Mouse (Mus musculus): ENCODE data around the gene Ago3. TPM values are rescaled to one million over a fixed set of nuclear protein-coding genes. Genes with fewer than 3 reads are reported as not detected.

Gene Ago3
- total RNA-seq, 2 experiments from 2014 or later, result 13.0 to 14.8 TPM

GRCm38 (mm10) chr4:126428682-126429346 is 542 bp downstream of the Ago3 start:
- intact Hi-C loops (cut with DNase I), result loop anchor here (2.0 to 5.0 kb wide), 2 partner anchors 40 to 107 kb away; partner anchors contain the start of genes Adprhl2 and Ago1
- DNase-seq, result no peak

GRCm38 (mm10) chr4:126423866-126424265 is 5.5 kb downstream of the Ago3 start:
- intact Hi-C loops (cut with DNase I), result no loop called here
- no peak for DNase-seq

GRCm38 (mm10) chr4:126415707-126416106 is 13.6 kb downstream of the Ago3 start:
- DNase-seq, result no peak
- intact Hi-C loops (cut with DNase I), result no loop called here

DNA sequence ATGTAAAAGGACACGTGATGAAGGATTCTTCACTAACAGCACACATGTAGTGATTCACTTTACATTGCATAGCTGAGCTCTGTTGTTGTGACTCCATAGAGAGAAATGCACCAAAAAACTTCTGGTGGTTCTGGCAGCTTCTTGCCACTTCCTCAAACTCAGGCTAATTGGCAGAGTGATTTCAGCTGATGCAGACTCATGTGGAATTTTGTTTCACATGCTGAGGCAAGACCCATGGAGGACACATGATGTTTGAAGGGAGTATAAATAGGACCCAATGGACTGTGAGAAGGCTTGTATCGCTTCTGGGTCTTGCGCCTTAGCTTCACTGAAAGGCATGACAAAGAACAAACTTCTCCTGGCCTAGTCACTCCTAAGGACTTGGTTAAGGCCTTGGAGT is 16.8 kb downstream of the Ago3 start:
- intact Hi-C loops (cut with DNase I), result no loop called here
- DNase-seq, result no peak

DNA sequence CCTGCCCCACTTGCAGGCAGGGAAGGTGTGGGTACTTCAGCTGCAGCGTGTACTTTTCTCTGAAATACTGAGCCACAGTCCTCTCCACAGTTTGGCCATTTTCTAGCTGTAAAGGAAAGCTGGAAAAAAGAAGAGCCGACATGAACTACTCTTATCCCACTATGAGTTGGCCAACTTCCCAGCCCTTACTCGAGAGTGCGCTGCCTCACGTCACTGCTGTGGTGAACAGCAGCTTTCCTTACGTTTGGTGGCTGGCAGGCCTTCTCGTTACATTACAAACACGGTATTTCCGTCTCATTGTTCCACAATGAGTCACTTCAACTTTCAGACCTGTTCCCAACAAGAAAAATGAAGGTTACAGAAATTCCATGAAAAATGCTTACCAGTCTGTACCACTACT is 57.9 kb downstream of the Ago3 start:
- intact Hi-C loops (cut with DNase I), result no loop called here
- DNase-seq, result peak; percentile 60 to 63

DNA sequence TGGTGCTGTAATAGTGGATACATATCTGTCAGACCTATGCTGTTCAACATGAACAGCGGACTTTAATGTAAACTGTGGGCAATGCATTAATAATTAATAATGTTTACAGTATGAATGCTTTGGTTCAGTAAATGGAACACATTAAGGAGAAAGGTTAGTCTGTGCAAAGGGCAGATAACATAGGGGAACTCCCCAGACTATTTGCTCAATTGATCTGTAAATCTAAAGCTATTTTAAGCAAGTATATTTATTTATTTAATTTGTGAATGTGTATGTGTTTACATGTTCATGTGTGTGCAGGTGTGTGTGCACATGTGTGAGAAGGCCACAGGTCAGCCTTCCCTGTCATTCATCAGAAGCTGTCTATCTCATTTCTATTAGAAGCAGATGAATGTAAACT is 69.3 kb downstream of the Ago3 start:
- DNase-seq, result no peak
- intact Hi-C loops (cut with DNase I), result no loop called here

DNA sequence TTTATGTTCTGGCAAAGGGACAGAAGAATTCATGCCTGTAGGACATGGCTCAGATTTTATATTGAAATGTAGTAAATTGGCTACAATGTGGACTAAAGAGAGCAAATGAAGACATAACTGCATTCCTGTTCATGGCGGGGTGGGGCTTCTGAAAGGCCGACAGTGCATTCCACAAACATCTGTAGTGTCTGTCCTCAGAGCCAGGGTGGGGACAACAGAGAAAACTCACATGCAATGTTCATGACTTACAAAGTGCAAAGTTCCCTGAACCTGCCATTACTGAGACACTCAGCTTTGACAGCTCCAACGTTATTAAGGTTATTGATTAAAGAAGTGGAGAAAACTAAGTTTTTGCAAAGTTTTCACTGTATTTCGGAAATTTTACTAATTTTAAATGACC is 85.9 kb downstream of the Ago3 start:
- no peak for DNase-seq
- intact Hi-C loops (cut with DNase I), result no loop called here

DNA sequence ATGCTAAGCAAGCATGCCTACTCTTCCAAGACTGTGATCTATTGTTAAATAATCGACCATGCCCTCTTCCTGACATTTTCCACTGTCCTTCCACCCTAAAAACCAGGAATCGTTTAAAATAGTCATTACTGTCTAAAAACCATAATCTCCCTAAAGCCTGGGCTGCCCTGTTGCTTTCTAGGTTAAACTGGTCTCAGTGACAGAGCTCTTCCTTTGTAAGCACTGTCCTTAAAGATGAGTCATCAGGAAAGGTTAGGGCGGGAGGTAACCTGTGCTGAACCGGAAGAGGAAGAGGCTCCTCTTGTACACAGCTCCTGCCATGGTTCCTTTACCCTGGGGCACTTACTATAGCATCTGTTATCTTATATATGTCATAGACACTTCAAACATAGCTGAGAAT is 89.9 kb downstream of the Ago3 start:
- DNase-seq, result no peak
- intact Hi-C loops (cut with DNase I), result no loop called here

GRCm38 (mm10) chr4:126332358-126332757 is 97.0 kb downstream of the Ago3 start:
- DNase-seq, result peak in 1 of 2 experiments; percentile 18
- intact Hi-C loops (cut with DNase I), result no loop called here

GRCm38 (mm10) chr4:126331751-126332150 is 97.6 kb downstream of the Ago3 start:
- intact Hi-C loops (cut with DNase I), result no loop called here
- no peak for DNase-seq

DNA sequence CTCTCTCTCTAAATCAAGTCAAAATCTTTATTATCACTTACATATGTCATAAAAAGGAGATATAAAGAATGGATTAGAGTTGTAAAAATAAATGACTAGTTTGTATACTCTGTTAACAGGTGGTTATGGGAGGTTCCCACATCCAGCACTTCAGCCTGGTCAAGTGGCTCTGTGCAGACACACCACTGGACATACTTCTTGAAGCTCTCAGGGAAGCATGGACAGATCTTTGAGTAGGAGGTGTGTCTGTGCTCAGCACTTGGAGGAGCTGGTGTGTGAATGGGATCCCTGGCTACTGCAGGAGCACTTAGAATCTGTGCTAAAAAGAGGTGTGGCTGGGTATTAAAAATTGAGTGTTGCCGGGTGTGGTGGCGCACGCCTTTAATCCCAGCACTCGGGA is 99.1 kb downstream of the Ago3 start:
- intact Hi-C loops (cut with DNase I), result no loop called here
- no peak for DNase-seq

DNA sequence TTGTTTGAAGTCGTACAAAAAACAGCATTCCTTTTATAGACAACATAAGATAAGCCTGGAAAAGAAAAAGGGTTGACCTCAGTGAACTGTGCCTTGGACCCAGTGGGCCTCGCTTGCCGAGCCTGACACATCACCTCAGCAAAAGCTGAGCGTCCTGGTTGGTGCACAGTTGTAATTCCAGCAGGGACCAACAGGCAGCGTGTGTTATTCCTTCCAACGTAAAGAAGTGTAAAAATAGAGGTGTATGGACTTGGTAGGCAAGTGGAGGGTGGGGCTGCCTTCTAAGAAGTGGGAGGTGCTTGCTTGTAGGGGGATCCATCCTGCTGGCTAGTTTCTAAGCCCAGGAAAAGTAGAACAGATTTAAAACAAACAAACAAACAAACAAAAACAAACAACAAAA is 103.3 kb downstream of the Ago3 start:
- intact Hi-C loops (cut with DNase I), result no loop called here
- no peak for DNase-seq

DNA sequence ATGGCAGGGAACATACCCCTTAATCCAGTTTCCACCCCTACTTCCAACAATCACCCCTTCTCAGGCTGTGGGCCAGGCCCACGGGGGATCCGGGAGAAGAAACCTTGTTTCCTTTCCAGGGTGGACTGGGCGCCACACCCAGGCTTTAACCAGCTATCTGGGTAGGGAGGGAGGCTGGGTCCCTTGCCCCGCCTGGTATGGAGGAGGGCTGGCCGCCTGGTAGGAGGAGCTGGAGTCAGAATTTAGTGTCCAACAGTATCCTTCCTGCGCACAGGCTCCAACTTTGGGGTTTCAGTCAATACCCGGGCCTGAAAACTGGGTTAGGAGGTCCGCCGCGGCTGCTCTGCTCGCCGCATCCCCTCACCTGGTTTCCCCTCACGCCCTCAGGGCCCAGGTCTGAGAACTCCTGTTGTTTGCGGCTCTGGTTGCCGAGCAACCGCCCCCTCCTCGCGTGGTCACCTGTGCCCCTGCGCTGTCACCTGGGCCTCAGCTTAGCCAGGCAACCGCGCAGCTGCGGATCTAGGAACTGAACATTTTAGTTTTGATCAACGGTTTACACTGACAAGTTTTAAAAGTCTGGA is 104.0 kb downstream of the Ago3 start, which contains the start of gene Tekt2:
Gene Tekt2 (minus strand): TSS at position 408 of the 581 bp plus-strand sequence.
- intact Hi-C loops (cut with DNase I), result no loop called here
- DNase-seq, result no peak

- intact Hi-C loops (cut with DNase I), result loop anchor here (5.0 kb wide), 1 partner anchor 102 kb away; the partner anchor contains the start of gene Ago3
- no peak for DNase-seq
Observed at GRCm38 (mm10) chr4:126324861-126325260, 104.5 kb downstream of the Ago3 start.

- no peak for DNase-seq
- intact Hi-C loops (cut with DNase I), result loop anchor here (5.0 kb wide), 1 partner anchor 105 kb away; the partner anchor contains the start of gene Ago3
Observed at GRCm38 (mm10) chr4:126322646-126323045, 106.7 kb downstream of the Ago3 start.

DNA sequence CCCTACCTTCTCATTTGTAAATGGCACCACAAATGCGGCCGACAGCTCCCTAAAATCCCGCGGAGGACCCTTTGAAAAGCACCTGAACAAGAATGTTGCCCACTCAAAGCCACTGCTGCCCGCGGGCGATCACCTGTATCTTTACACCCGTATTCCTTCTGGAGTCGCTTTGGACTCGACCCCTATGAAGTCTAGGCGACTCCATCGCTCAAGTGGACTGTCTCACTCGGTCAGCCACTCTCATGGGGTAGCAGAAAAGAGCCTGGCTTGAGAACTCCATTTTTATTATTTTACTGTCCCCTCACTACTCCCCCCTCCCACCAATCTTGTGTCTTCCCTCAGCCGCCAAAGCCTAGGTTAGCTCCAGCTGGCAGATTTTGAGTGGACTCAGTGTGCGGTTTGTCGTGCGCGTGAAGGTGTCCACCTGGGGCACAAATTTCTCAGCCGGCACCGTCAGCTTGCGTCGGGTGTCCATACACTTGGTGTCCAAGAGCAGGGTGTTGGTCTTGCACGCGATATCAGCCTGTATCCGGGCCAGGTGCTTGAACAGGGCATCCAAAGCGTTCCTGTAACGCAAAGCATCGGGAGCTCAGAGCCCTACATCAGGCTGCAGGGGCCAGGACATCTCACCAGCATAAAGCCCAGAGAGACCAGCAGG is 107.4 kb downstream of the Ago3 start:
- intact Hi-C loops (cut with DNase I), result loop anchor here (5.0 kb wide), 1 partner anchor 105 kb away; the partner anchor contains the start of gene Ago3
- no peak for DNase-seq

DNA sequence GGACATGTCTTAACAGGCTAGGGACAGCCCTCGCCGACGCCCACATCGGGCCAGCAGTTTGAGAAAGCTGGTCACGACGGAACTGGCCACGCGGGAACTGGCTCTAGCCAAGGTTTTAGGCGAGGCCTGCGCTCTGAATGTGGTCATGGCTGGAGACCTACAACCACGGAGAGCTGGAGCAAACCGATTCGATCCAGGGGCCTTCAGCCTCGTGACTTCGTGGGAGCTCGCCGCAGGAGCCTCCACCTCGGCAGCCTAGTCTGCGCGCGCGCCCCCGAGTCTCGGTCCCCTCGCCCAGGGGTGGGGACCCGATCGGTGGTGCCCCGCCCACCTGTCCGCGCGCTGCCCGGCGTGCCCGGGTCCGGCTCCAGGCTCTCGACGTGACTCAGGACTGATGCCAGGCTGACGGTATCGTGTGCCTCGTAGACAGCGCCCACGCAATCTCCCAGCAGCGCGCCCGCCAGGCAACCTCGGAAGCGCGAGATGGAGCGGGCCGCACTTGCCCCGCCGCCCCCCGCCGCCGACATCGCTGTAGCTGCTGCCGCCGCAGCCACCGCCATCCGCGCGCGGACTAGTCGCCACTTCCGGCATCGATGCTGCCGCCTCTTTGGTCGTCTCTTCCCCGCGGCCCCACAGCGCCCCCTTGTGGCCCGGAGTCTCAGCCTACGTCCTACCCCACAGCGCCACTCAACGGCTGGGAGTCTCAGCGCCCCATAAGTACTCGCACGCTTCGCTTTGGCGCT is 108.1 kb downstream of the Ago3 start, which contains the start of gene Adprhl2:
Gene Adprhl2 (minus strand): TSS at position 593 of the 743 bp plus-strand sequence.
- DNase-seq, result peak; percentile 98 to 100
- intact Hi-C loops (cut with DNase I), result loop anchor here (5.0 kb wide), 1 partner anchor 106 kb away; the partner anchor contains the start of gene Ago3

- intact Hi-C loops (cut with DNase I), result loop anchor here (5.0 kb wide), 1 partner anchor 107 kb away; the partner anchor contains the start of gene Ago3
- DNase-seq, result no peak
Observed at GRCm38 (mm10) chr4:126319806-126320205, 109.5 kb downstream of the Ago3 start.

GRCm38 (mm10) chr4:126316443-126317040 is 112.8 kb downstream of the Ago3 start:
- intact Hi-C loops (cut with DNase I), result no loop called here
- no peak for DNase-seq

- peak; percentile 58 to 60 for DNase-seq
- intact Hi-C loops (cut with DNase I), result no loop called here
Observed at GRCm38 (mm10) chr4:126315931-126316330, 113.4 kb downstream of the Ago3 start.

Measured in heart, postnatal 10 days (tissue).